Mouse (Mus musculus): Measurements from ENCODE around the gene Nrarp.

Nrarp gene

GRCm38 (mm10) chr2:25180478-25180903, at the start of gene Nrarp:
Gene Nrarp, plus strand, starts transcription at chr2:25180758.
- DNase-seq (ENCODE audit: low read depth, low spot score) = peak; percentile 83

- DNase-seq (ENCODE audit: low read depth, low spot score) = no peak
These were observed 49.0 kb upstream of the Nrarp start for GRCm38 (mm10) chr2:25131601-25132000.

GRCm38 (mm10) chr2:25137832-25138231, 42.7 kb upstream of the Nrarp start:
- DNase-seq (ENCODE audit: low read depth, low spot score) = no peak

DNA sequence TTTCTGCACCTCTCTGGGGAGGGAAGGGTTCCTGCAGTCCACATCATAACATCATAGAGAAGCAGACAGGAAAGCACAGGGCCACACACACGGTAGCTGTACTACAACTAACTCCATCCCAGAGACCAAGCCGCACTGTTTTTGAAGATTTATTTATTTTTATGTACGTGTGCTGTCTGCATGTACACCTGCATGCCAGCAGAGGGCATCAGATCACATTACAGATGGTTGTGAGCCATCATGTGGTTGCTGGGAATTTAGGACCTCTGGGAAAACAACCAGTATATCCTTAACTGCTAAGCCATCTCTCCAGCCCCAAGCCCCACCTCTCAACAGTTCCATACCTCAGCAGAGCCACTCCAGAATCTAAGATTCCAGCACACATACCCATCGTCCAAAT, 39.4 kb upstream of the Nrarp start:
- DNase-seq (ENCODE audit: low read depth, low spot score) = no peak

DNA sequence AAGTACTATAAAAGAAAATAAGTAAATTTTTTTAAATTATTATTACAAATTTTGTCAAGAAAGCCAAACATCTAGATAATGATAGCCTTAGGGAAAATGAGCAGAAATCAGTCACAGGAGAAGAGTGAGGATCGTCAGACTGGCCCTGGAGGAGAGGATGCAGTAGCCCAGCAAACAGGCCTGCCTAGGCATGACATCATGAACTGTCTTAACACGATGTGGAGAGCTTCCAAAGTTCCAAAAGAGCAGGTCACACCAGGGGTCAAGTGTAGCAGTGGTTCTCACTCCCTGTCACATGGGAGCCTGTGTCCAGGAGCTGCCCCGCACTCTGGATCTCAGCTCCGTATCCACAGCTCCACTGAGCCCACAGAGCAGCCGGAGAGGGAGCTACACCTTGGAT, 38.6 kb upstream of the Nrarp start:
- DNase-seq (ENCODE audit: low read depth, low spot score) = no peak

- DNase-seq (ENCODE audit: low read depth, low spot score) = no peak
These were observed 35.2 kb upstream of the Nrarp start for GRCm38 (mm10) chr2:25145346-25145745.

- no peak for DNase-seq (ENCODE audit: low read depth, low spot score)
These were observed 33.2 kb upstream of the Nrarp start for GRCm38 (mm10) chr2:25147398-25147797.

- no peak for DNase-seq (ENCODE audit: low read depth, low spot score)
These were observed 32.7 kb upstream of the Nrarp start for GRCm38 (mm10) chr2:25147892-25148291.

DNA sequence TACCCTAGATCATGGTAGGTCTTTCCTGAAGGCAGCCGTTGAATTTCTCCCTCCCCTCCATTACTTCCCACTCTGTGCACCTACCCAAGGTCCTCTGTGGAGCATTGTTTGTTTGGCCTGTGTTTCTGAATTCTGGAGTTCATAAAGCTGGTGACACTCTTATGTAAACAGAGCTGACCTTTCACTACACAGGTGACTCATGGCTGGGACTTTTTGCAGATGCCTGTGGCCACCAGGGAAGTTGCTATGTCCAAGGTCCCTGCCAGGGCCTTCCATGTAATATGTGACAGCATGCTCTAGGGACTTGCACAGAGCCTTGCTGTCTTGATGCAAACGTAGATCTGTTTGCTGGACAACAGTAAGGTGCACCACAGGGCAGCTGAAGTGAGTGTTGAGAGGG, 30.9 kb upstream of the Nrarp start:
- no peak for DNase-seq (ENCODE audit: low read depth, low spot score)

DNA sequence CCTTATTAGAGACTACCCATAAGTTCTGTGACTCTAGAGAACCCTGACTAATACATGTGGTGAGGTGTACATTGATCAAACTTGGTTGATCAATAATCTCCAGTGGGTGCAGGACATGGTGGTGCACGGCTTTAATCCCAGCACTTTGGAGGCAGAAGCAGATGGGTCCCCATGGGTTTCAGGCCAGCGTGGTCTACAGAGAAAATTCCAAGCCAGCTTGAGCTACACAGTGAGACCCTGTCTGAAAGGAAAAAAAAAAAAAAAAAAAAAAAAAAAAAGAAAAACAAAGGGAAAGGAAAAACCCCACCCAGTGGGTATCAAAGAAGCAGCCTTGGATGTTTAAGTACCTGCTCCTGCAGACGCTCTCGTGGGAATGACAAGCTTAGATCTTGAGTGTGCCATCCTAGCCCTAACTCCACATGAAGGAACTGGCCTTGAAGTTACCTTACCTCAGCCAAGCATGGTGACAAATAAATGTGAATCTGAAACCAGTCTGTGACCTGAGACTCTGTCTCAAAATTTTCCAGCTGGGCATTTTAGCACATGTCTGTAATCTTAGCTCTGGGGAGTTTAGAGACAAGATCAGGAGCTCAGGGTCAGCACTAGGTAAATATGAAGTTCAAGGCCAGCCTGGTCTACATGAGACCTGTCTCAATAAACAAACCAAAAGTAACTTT, 29.1 kb upstream of the Nrarp start:
- DNase-seq (ENCODE audit: low read depth, low spot score) = no peak

DNA sequence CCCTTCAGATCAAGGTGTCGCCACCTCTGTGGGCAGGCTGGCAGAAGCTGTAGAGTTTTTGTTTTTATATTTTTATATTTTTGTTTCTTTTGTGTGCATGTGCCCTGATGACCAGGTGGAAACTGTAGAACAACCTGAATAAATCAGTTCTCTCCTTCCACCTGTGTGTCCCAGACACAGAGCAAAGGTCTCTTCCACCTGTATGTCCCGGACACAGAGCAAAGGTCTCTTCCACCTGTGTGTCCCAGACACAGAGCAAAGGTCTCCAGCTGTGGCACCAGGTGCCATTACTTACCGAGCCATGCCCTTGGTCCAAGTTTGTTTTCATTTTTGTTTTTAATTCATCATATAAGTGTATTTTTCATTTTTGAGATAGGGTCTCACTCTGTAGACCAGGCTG, 24.4 kb upstream of the Nrarp start:
- no peak for DNase-seq (ENCODE audit: low read depth, low spot score)

DNA sequence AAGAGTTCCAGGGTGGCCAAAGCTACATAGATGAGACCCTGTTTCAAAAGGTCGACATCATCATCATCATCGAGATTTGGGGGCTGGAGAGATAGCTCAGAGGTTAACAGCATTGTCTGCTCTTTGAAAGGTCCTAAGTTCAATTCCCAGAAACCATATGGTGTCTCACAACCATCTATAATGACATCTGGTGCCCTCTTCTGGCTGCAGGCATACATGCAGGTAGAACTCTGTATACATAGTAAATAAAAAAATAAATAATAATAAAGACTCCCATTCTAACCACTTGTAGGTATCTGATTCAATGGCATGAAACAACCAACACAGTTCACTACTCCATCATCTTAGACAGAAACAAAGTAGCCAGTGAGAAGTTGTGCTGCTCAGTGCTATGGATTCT, 23.6 kb upstream of the Nrarp start:
- DNase-seq (ENCODE audit: low read depth, low spot score) = no peak

DNA sequence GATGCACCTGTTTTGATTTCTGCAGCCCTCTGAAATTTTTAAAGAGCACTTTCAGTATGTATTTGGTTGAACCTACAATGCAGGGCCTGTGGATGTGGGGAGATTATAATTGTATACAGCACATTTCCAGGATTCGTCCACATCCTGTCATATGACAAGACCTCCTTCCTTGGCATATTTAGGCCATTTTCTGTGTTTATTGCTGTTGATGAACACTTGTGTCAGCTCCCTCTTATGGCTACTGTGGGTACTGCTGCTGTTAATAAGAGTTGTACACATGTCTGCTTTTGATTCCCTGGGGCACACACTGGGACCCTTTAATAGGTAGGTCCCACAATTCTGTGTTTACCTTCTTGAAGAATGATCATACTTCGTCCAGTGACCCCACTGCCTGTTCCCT, 22.9 kb upstream of the Nrarp start:
- no peak for DNase-seq (ENCODE audit: low read depth, low spot score)

DNA sequence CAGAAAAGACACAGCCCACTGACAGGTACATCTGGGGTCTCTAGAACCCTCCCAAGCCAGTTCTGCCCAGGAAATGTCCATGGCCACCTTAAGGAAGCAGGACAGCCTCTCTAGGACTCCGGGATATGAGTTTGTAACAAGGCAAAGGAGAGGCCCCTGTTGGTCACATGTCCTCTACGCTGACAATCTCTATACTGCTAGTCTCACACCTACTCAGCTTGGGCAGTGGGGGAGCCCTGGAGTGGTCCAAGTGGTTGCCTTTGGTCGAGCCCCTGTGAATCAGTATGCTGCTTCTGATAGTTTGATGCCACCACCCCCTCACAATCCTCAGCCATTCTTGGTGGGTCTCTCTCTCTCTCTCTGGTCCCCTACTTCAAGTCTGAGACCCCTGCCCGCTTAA, 13.1 kb upstream of the Nrarp start:
- DNase-seq (ENCODE audit: low read depth, low spot score) = no peak

- DNase-seq (ENCODE audit: low read depth, low spot score) = no peak
These were observed 12.5 kb upstream of the Nrarp start for GRCm38 (mm10) chr2:25167919-25168664.

DNA sequence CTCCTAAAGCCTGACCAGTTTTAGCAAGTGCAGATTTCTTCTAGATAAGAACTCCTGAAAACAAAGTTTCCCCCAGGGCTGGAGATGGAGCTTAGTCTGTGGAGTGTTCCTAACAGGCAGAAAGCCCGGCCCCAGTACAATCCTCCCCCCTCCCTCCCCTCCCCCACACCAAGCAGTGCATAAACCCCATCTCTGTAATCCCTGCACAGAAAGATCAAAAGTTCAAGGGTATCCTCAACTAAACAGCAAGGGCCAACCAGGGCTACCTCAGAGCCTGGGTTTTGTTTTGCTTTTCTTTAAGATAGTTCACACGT, 11.9 kb upstream of the Nrarp start:
- DNase-seq (ENCODE audit: low read depth, low spot score) = no peak

DNA sequence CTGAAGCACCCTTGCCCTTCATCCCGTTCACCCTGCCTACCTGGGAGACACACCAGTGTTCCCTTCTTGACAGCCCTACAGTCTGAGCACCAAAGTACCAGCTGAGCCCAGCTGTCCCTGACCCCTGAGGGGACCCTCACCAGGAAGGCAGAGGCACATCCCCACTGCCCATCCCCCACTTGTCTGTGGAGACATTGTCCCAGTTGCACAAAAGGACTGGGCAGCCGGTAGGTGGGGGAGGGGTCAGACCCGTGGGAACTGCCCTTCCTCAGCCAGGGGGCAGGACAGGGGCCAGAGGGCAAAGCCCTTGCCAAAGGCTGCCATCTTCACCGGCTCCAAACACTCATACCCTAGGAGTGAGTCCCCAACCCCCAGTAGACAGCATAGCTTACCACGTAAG, 10.8 kb upstream of the Nrarp start:
- DNase-seq (ENCODE audit: low read depth, low spot score) = no peak

GRCm38 (mm10) chr2:25170326-25171100, 10.0 kb upstream of the Nrarp start:
- DNase-seq (ENCODE audit: low read depth, low spot score) = no peak

- no peak for DNase-seq (ENCODE audit: low read depth, low spot score)
These were observed 9.3 kb upstream of the Nrarp start for GRCm38 (mm10) chr2:25171101-25171768.

DNA sequence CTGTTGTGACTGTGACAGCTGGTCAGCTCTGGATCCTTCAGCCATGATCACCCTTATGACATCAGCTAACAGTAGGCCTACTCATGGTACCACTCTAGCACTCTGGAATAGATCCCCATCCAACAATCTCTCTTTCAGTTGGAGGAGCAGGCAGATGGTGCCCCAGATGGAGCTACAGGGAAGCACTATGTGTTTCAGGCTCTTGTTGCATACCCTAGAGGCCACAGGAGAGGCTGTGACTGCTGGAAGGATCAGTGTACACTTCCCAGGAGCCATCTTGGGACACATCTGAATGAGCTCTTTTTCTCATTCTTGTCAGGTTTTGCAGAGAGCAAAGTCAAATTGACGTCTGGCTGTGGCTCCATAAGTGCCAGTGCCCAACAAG, 8.8 kb upstream of the Nrarp start:
- DNase-seq (ENCODE audit: low read depth, low spot score) = no peak

GRCm38 (mm10) chr2:25172629-25173028, 7.9 kb upstream of the Nrarp start:
- no peak for DNase-seq (ENCODE audit: low read depth, low spot score)

GRCm38 (mm10) chr2:25173821-25174220, 6.7 kb upstream of the Nrarp start:
- no peak for DNase-seq (ENCODE audit: low read depth, low spot score)
